Mouse (Mus musculus): Measurements from ENCODE around the gene Bpifb6.

- peak; percentile 72 for TF ChIP-seq CTCF (IDR thresholded peaks at IDR 0.05; ENCODE audit: low read depth)
- no peak for TF ChIP-seq EP300 (IDR thresholded peaks at IDR 0.05; ENCODE audit: low read depth)
Measured at GRCm38 (mm10) chr2:153952897-153953296, 52.7 kb downstream of the Bpifb6 start.
